ENCODE assay signal across 8 mouse cellular contexts in the genomic region with DNA sequence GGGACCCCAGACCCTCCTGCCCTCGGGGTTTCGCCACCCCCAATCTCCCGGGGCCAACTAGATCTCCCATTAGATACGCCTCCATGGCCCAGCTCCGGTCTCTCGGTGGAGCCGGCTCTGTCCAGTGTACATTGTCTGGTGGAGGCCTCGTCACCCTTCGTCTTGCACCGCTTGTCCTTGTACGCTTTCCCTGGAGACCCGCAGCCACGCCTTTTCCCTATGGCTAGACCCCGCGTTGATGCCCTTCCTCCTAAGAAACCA. TPM values are rescaled to one million over a fixed set of nuclear protein-coding genes. Genes with fewer than 3 reads are reported as not detected.
DNase-seq lines count a peak whose midpoint lies in the region; ATAC-seq and TF ChIP-seq lines count a peak whose summit lies in the region.

No protein-coding gene starts in this region.

- H3K9ac ChIP-seq in heart, embryonic 12.5 days: peak overlapping the region; percentile 74
- H3K9ac ChIP-seq in ES-Bruce4 (ENCODE audit: low read depth, poor library complexity, severe bottlenecking): peak overlapping the region; percentile 85
- H3K9ac ChIP-seq in forebrain, embryonic 15.5 days (replicated peaks): peak overlapping the region; percentile 36
- peak overlapping the region; percentile 79 for H3K9ac ChIP-seq in liver, postnatal 0 days (replicated peaks)

- TF ChIP-seq POLR2A in ES-Bruce4 (IDR thresholded peaks at IDR 0.05; ENCODE audit: insufficient read depth, low read length): no peak

- WGBS in heart, embryonic 12.5 days: 1% methylated on average over 15 of the region's 15 CpGs
- WGBS in forebrain, embryonic 15.5 days: 0% methylated on average over 15 of the region's 15 CpGs
- 1% methylated on average over 15 of the region's 15 CpGs for WGBS in liver, postnatal 0 days (ENCODE audit: insufficient replicate concordance)

- TF ChIP-seq EP300 in ES-Bruce4 (IDR thresholded peaks at IDR 0.05; ENCODE audit: insufficient read depth, low read depth, low read length): no peak
- no peak for TF ChIP-seq EP300 in liver, postnatal 0 days (IDR thresholded peaks at IDR 0.05; ENCODE audit: low read depth)

- no peak for DNase-seq in heart, postnatal 10 days
- DNase-seq in liver, postnatal 0 days: no peak
- DNase-seq in frontal cortex, postnatal 14 days (ENCODE audit: low spot score in 2 of 2): no peak
- no peak for DNase-seq in gastrocnemius, postnatal 4 days (ENCODE audit: low spot score in 2 of 2)
- no peak for DNase-seq in cerebellum, postnatal 14 days

- no peak overlapping the region for H3K27ac ChIP-seq in heart, embryonic 12.5 days (ENCODE audit: poor library complexity, severe bottlenecking)
- H3K27ac ChIP-seq in ES-Bruce4 (ENCODE audit: insufficient read depth, low read length): no peak overlapping the region
- H3K27ac ChIP-seq in forebrain, embryonic 15.5 days (replicated peaks): no peak overlapping the region
- H3K27ac ChIP-seq in liver, postnatal 0 days (ENCODE audit: low read depth): peak overlapping the region; percentile 62

- peak; percentile 5; the same call in 1 of the 2 replicates for ATAC-seq in heart, embryonic 12.5 days (ENCODE audit: insufficient number of reproducible peaks, low FRiP score)
- no peak for ATAC-seq in forebrain, embryonic 15.5 days (replicated peaks)
- ATAC-seq in liver, postnatal 0 days: no peak

- H3K4me1 ChIP-seq in heart, embryonic 12.5 days (replicated peaks): peaks cover 15% of the 10 kb centered on the region
- no peaks in the 10 kb centered on the region for H3K4me1 ChIP-seq in ES-Bruce4 (ENCODE audit: control insufficient read depth, insufficient read depth, low read length)
- peaks cover 24% of the 10 kb centered on the region for H3K4me1 ChIP-seq in forebrain, embryonic 15.5 days
- peaks cover 18% of the 10 kb centered on the region for H3K4me1 ChIP-seq in liver, postnatal 0 days (ENCODE audit: insufficient read depth)

- 0 out of 2 replicates have a peak, but pooled peaks cover 2% of the 10 kb centered on the region for H3K36me3 ChIP-seq in heart, embryonic 12.5 days
- H3K36me3 ChIP-seq in ES-Bruce4 (ENCODE audit: control insufficient read depth, insufficient read depth, low read length, poor library complexity, severe bottlenecking): peaks cover 5% of the 10 kb centered on the region
- no peaks in the 10 kb centered on the region for H3K36me3 ChIP-seq in forebrain, embryonic 15.5 days
- 0 out of 2 replicates have a peak, but pooled peaks cover 5% of the 10 kb centered on the region for H3K36me3 ChIP-seq in liver, postnatal 0 days (replicated peaks; ENCODE audit: insufficient read depth, low read length)

- H3K4me2 ChIP-seq in heart, embryonic 12.5 days: peak overlapping the region; percentile 90
- H3K4me2 ChIP-seq in forebrain, embryonic 15.5 days (replicated peaks): peak overlapping the region; percentile 91
- H3K4me2 ChIP-seq in liver, postnatal 0 days (ENCODE audit: low read depth, low read length): peak overlapping the region; percentile 98

- H3K9me3 ChIP-seq in heart, embryonic 12.5 days (replicated peaks): no peaks in the 10 kb centered on the region
- no peaks in the 10 kb centered on the region for H3K9me3 ChIP-seq in ES-Bruce4 (replicated peaks; ENCODE audit: control insufficient read depth, insufficient read depth, low read length, poor library complexity, severe bottlenecking)
- no peaks in the 10 kb centered on the region for H3K9me3 ChIP-seq in forebrain, embryonic 15.5 days
- no peaks in the 10 kb centered on the region for H3K9me3 ChIP-seq in liver, postnatal 0 days (ENCODE audit: low read length)

- no peak for TF ChIP-seq CTCF in ES-Bruce4 (IDR thresholded peaks at IDR 0.05; ENCODE audit: low read depth, low read length)
- no peak for TF ChIP-seq CTCF in liver, postnatal 0 days (IDR thresholded peaks at IDR 0.05; ENCODE audit: low read depth)

- H3K4me3 ChIP-seq in heart, embryonic 12.5 days: peak overlapping the region; percentile 68
- H3K4me3 ChIP-seq in ES-Bruce4 (ENCODE audit: low read depth, low read length): peak overlapping the region; percentile 95
- peak overlapping the region; percentile 55 for H3K4me3 ChIP-seq in forebrain, embryonic 15.5 days
- H3K4me3 ChIP-seq in liver, postnatal 0 days (ENCODE audit: low read depth, low read length): peak overlapping the region; percentile 88

- intact Hi-C loops in heart, postnatal 10 days (cut with DNase I): loop anchor here (1.0 to 5.0 kb wide), 3 partner anchors 41 to 173 kb away; a partner anchor contains a TSS

- H3K27me3 ChIP-seq in heart, embryonic 12.5 days (replicated peaks): no peaks in the 10 kb centered on the region
- no peaks in the 10 kb centered on the region for H3K27me3 ChIP-seq in ES-Bruce4 (ENCODE audit: control insufficient read depth, insufficient read depth, low read length, poor library complexity, severe bottlenecking)
- no peaks in the 10 kb centered on the region for H3K27me3 ChIP-seq in forebrain, embryonic 15.5 days
- H3K27me3 ChIP-seq in liver, postnatal 0 days (ENCODE audit: insufficient read depth, low read length): no peaks in the 10 kb centered on the region

RNA-seq across cellular contexts. Expression of a gene that starts 0.6 kb away (rescaled TPM):
- 55.0 and 58.3 TPM in 2 replicates for polyA plus RNA-seq in heart, embryonic 12.5 days (2016; fragmentation: Nextera tagmentation; extraction: Ambion mirVana)
- 1 to 10 TPM; 7.6 to 7.8 TPM for total RNA-seq in heart, postnatal 10 days (2021)
- polyA plus RNA-seq in ES-Bruce4 (2011; ENCODE audit: insufficient read depth, insufficient read length, low read depth, missing spikeins): 26.3 and 29.3 TPM in 2 replicates
- polyA plus RNA-seq in forebrain, embryonic 15.5 days (2015; fragmentation: Nextera tagmentation; extraction: Ambion mirVana): 20.7 and 22.2 TPM in 2 replicates
- 50.6 and 55.4 TPM in 2 replicates for polyA plus RNA-seq in liver, postnatal 0 days (2015; fragmentation: Nextera tagmentation; extraction: Ambion mirVana)
- 10 to 100 TPM; 14.9 to 17.2 TPM for total RNA-seq in gastrocnemius, postnatal 4 days (2021)

RNA-seq across cellular contexts. Expression of a gene that starts 0.9 kb away (rescaled TPM):
- polyA plus RNA-seq in heart, embryonic 12.5 days (2016; fragmentation: Nextera tagmentation; extraction: Ambion mirVana): 0.34 and 0.40 TPM in 2 replicates
- under 1 TPM; 0.20 to 0.22 TPM for total RNA-seq in heart, postnatal 10 days (2021)
- polyA plus RNA-seq in ES-Bruce4 (2011; ENCODE audit: insufficient read depth, insufficient read length, low read depth, missing spikeins): 0.47 and 0.78 TPM in 2 replicates
- polyA plus RNA-seq in forebrain, embryonic 15.5 days (2015; fragmentation: Nextera tagmentation; extraction: Ambion mirVana): 0.74 and 0.95 TPM in 2 replicates
- 0.14 and 0.29 TPM in 2 replicates for polyA plus RNA-seq in liver, postnatal 0 days (2015; fragmentation: Nextera tagmentation; extraction: Ambion mirVana)
- total RNA-seq in gastrocnemius, postnatal 4 days (2021): under 1 TPM; 0.22 to 0.23 TPM

RNA-seq across cellular contexts. Expression of a gene that starts 16.9 kb away (rescaled TPM):
- polyA plus RNA-seq in heart, embryonic 12.5 days (2016; fragmentation: Nextera tagmentation; extraction: Ambion mirVana): 216 and 234 TPM in 2 replicates
- 100 to 1,000 TPM; 398 to 429 TPM for total RNA-seq in heart, postnatal 10 days (2021)
- 51.8 and 54.1 TPM in 2 replicates for polyA plus RNA-seq in ES-Bruce4 (2011; ENCODE audit: insufficient read depth, insufficient read length, low read depth, missing spikeins)
- polyA plus RNA-seq in forebrain, embryonic 15.5 days (2015; fragmentation: Nextera tagmentation; extraction: Ambion mirVana): 169 and 178 TPM in 2 replicates
- 28.2 and 33.9 TPM in 2 replicates for polyA plus RNA-seq in liver, postnatal 0 days (2015; fragmentation: Nextera tagmentation; extraction: Ambion mirVana)
- total RNA-seq in gastrocnemius, postnatal 4 days (2021): 100 to 1,000 TPM; 837 to 892 TPM

RNA-seq across cellular contexts. Expression of a gene that starts 41.6 kb away (rescaled TPM):
- 4.5 and 5.8 TPM in 2 replicates for polyA plus RNA-seq in heart, embryonic 12.5 days (2016; fragmentation: Nextera tagmentation; extraction: Ambion mirVana)
- total RNA-seq in heart, postnatal 10 days (2021): 10 to 100 TPM; 30.6 to 39.0 TPM
- 79.7 and 95.7 TPM in 2 replicates for polyA plus RNA-seq in ES-Bruce4 (2011; ENCODE audit: insufficient read depth, insufficient read length, low read depth, missing spikeins)
- 8.5 and 9.5 TPM in 2 replicates for polyA plus RNA-seq in forebrain, embryonic 15.5 days (2015; fragmentation: Nextera tagmentation; extraction: Ambion mirVana)
- polyA plus RNA-seq in liver, postnatal 0 days (2015; fragmentation: Nextera tagmentation; extraction: Ambion mirVana): 3.5 and 3.8 TPM in 2 replicates
- total RNA-seq in gastrocnemius, postnatal 4 days (2021): 10 to 100 TPM; 40.7 to 44.4 TPM

RNA-seq across cellular contexts. Expression of a gene that starts 45.4 kb away (rescaled TPM):
- polyA plus RNA-seq in heart, embryonic 12.5 days (2016; fragmentation: Nextera tagmentation; extraction: Ambion mirVana): 0.22 and 0.54 TPM in 2 replicates
- total RNA-seq in heart, postnatal 10 days (2021): not detected
- polyA plus RNA-seq in ES-Bruce4 (2011; ENCODE audit: insufficient read depth, insufficient read length, low read depth, missing spikeins): 1.5 and 2.4 TPM in 2 replicates
- polyA plus RNA-seq in forebrain, embryonic 15.5 days (2015; fragmentation: Nextera tagmentation; extraction: Ambion mirVana): 1.4 TPM in 2 replicates
- 0.87 and 0.99 TPM in 2 replicates for polyA plus RNA-seq in liver, postnatal 0 days (2015; fragmentation: Nextera tagmentation; extraction: Ambion mirVana)
- total RNA-seq in gastrocnemius, postnatal 4 days (2021): under 1 TPM in 1 of 2 experiments, not detected in 1; 0.44 TPM
